Mouse (Mus musculus) ES-E14 (cell line): ENCODE data around the gene Cds1.

Experiments used
- CHD2 ChIP-seq: IDR thresholded peaks from 2 replicates; pipeline ENCODE4 v1.6.1; 2014; ENCODE audit warnings: mild to moderate bottlenecking, low read depth, low read length, inconsistent platforms
- HCFC1 ChIP-seq: IDR thresholded peaks from 2 replicates; pipeline ENCODE4 v1.6.1; 2012; ENCODE audit warnings: low read length, inconsistent platforms, borderline replicate concordance; ENCODE audit not compliant: insufficient read depth
- MAFK ChIP-seq: IDR thresholded peaks from 2 replicates; pipeline ENCODE4 v1.6.1; 2014; ENCODE audit warnings: mild to moderate bottlenecking, low read depth, low read length, inconsistent platforms; ENCODE audit not compliant: insufficient read depth
- ZC3H11A ChIP-seq: IDR thresholded peaks from 2 replicates; pipeline ENCODE4 v1.6.1; 2012; ENCODE audit warnings: low read depth, mild to moderate bottlenecking, inconsistent platforms, low read length, borderline replicate concordance
- ZNF384 ChIP-seq: IDR thresholded peaks from 2 replicates; pipeline ENCODE4 v1.6.1; 2012; ENCODE audit warnings: low read depth, low read length, inconsistent platforms

- TF ChIP-seq ZNF384 (no peak), MAFK (no peak), CHD2 (no peak), HCFC1 (no peak), ZC3H11A (no peak)
Measured at GRCm38 (mm10) chr5:101737341-101737740, 27.6 kb upstream of the Cds1 start.
